ENCODE assay signal across 8 mouse cellular contexts in genomic region chr16:4938989-4939388, GRCm38 (mm10). TPM values are rescaled to one million over a fixed set of nuclear protein-coding genes. Genes with fewer than 3 reads are reported as not detected.
DNase-seq lines count a peak whose midpoint lies in the region; ATAC-seq lines count a peak whose summit lies in the region.

No protein-coding gene starts in this region.

- H3K9me3 ChIP-seq in forebrain, embryonic 10.5 days, result no peaks in the 10 kb centered on the region
- H3K9me3 ChIP-seq in heart, embryonic 16.5 days (replicated peaks; ENCODE audit: control insufficient read depth, low read length), result no peaks in the 10 kb centered on the region
- no peaks in the 10 kb centered on the region for H3K9me3 ChIP-seq in liver, embryonic 15.5 days (replicated peaks)
- H3K9me3 ChIP-seq in neural tube, embryonic 12.5 days, result no peaks in the 10 kb centered on the region

- peaks cover 84% of the 10 kb centered on the region for H3K36me3 ChIP-seq in forebrain, embryonic 10.5 days (replicated peaks)
- peaks cover 41% of the 10 kb centered on the region for H3K36me3 ChIP-seq in heart, embryonic 16.5 days (ENCODE audit: control insufficient read depth, insufficient read depth)
- peaks cover 69% of the 10 kb centered on the region for H3K36me3 ChIP-seq in liver, embryonic 15.5 days (replicated peaks)
- peaks cover 75% of the 10 kb centered on the region for H3K36me3 ChIP-seq in neural tube, embryonic 12.5 days

- under 1% methylated on average over 28 of the region's 28 CpGs for WGBS in forebrain, embryonic 10.5 days
- WGBS in heart, embryonic 16.5 days, result under 1% methylated on average over 28 of the region's 28 CpGs
- under 1% methylated on average over 28 of the region's 28 CpGs for WGBS in liver, embryonic 15.5 days (ENCODE audit: insufficient replicate concordance)
- WGBS in neural tube, embryonic 12.5 days, result under 1% methylated on average over 28 of the region's 28 CpGs

- H3K27me3 ChIP-seq in forebrain, embryonic 10.5 days (ENCODE audit: poor library complexity, severe bottlenecking), result no peaks in the 10 kb centered on the region
- no peaks in the 10 kb centered on the region for H3K27me3 ChIP-seq in heart, embryonic 16.5 days (ENCODE audit: control insufficient read depth, insufficient read depth, low read length)
- H3K27me3 ChIP-seq in liver, embryonic 15.5 days, result no peaks in the 10 kb centered on the region
- no peaks in the 10 kb centered on the region for H3K27me3 ChIP-seq in neural tube, embryonic 12.5 days (replicated peaks)

- H3K4me2 ChIP-seq in heart, embryonic 16.5 days (ENCODE audit: low read depth, low read length), result peak overlapping the region; percentile 90
- H3K4me2 ChIP-seq in liver, embryonic 15.5 days, result peak overlapping the region; percentile 97
- H3K4me2 ChIP-seq in neural tube, embryonic 12.5 days (replicated peaks), result peak overlapping the region; percentile 98

- H3K9ac ChIP-seq in heart, embryonic 16.5 days (ENCODE audit: low read length), result peak overlapping the region; percentile 93
- H3K9ac ChIP-seq in liver, embryonic 15.5 days, result peak overlapping the region; percentile 74
- peak overlapping the region; percentile 85 for H3K9ac ChIP-seq in neural tube, embryonic 12.5 days

- H3K27ac ChIP-seq in forebrain, embryonic 10.5 days, result peak overlapping the region; percentile 90
- H3K27ac ChIP-seq in heart, embryonic 16.5 days (ENCODE audit: low read length), result peak overlapping the region; percentile 83
- H3K27ac ChIP-seq in liver, embryonic 15.5 days (replicated peaks), result peak overlapping the region; percentile 76
- H3K27ac ChIP-seq in neural tube, embryonic 12.5 days, result peak overlapping the region; percentile 65; the same call in 1 of the 2 replicates

- peak; percentile 93 for DNase-seq in c-Kit-positive CD71-negative TER-119-negative erythroid progenitor cells, embryonic 14.5 days (ENCODE audit: low read depth)
- DNase-seq in forebrain, embryonic 10.5 days (ENCODE audit: extremely low spot score, low spot score), result peak; percentile 95
- DNase-seq in kidney, postnatal 36 days, result peak; percentile 98 to 99
- DNase-seq in telencephalon, adult 2 months (ENCODE audit: low read depth, low spot score), result peak; percentile 89

- peak; percentile 97 for ATAC-seq in CD4-positive, CD25-positive, alpha-beta regulatory T cell, adult 4 months
- ATAC-seq in heart, embryonic 16.5 days (replicated peaks; ENCODE audit: extremely low read depth, insufficient read depth, low FRiP score), result peak; percentile 96
- peak; percentile 84 for ATAC-seq in liver, embryonic 15.5 days (ENCODE audit: insufficient read depth)
- ATAC-seq in neural tube, embryonic 12.5 days (ENCODE audit: low FRiP score, low read depth), result peak; percentile 95

- peaks cover 22% of the 10 kb centered on the region for H3K4me1 ChIP-seq in forebrain, embryonic 10.5 days
- H3K4me1 ChIP-seq in heart, embryonic 16.5 days (ENCODE audit: control insufficient read depth, insufficient read depth, low read length), result peaks cover 13% of the 10 kb centered on the region
- H3K4me1 ChIP-seq in liver, embryonic 15.5 days (replicated peaks), result peaks cover 24% of the 10 kb centered on the region
- peaks cover 13% of the 10 kb centered on the region for H3K4me1 ChIP-seq in neural tube, embryonic 12.5 days

- peak overlapping the region; percentile 81 for H3K4me3 ChIP-seq in forebrain, embryonic 10.5 days
- H3K4me3 ChIP-seq in heart, embryonic 16.5 days (ENCODE audit: low read length), result peak overlapping the region; percentile 83
- peak overlapping the region; percentile 83 for H3K4me3 ChIP-seq in liver, embryonic 15.5 days (replicated peaks)
- peak overlapping the region; percentile 86 for H3K4me3 ChIP-seq in neural tube, embryonic 12.5 days

RNA-seq across cellular contexts. Expression of gene Nudt16l1, which starts 0.4 kb away (rescaled TPM):
- 100 to 1,000 TPM in 1 of 2 experiments, 10 to 100 TPM in 1; 92.1 to 106 TPM for polyA plus RNA-seq in CD4-positive, CD25-positive, alpha-beta regulatory T cell, adult 4 months (2017; shearing (Covaris generic))
- polyA plus RNA-seq in forebrain, embryonic 10.5 days (2016; fragmentation: Nextera tagmentation; extraction: Ambion mirVana), result 138 and 144 TPM in 2 replicates
- polyA plus RNA-seq in heart, embryonic 16.5 days (2015; fragmentation: Nextera tagmentation; extraction: Ambion mirVana), result 119 and 125 TPM in 2 replicates
- 49.0 and 50.2 TPM in 2 replicates for polyA plus RNA-seq in liver, embryonic 15.5 days (2015; fragmentation: Nextera tagmentation; extraction: Ambion mirVana)
- polyA plus RNA-seq in neural tube, embryonic 12.5 days (2016; fragmentation: Nextera tagmentation; extraction: Ambion mirVana), result 124 and 125 TPM in 2 replicates

RNA-seq across cellular contexts. Expression of gene Anks3, which starts 25.0 kb away (rescaled TPM):
- polyA plus RNA-seq in CD4-positive, CD25-positive, alpha-beta regulatory T cell, adult 4 months (2017; shearing (Covaris generic)), result 10 to 100 TPM; 41.4 to 64.3 TPM
- 47.9 and 49.3 TPM in 2 replicates for polyA plus RNA-seq in forebrain, embryonic 10.5 days (2016; fragmentation: Nextera tagmentation; extraction: Ambion mirVana)
- 34.8 and 36.6 TPM in 2 replicates for polyA plus RNA-seq in heart, embryonic 16.5 days (2015; fragmentation: Nextera tagmentation; extraction: Ambion mirVana)
- 14.8 and 18.5 TPM in 2 replicates for polyA plus RNA-seq in liver, embryonic 15.5 days (2015; fragmentation: Nextera tagmentation; extraction: Ambion mirVana)
- polyA plus RNA-seq in neural tube, embryonic 12.5 days (2016; fragmentation: Nextera tagmentation; extraction: Ambion mirVana), result 60.3 and 66.5 TPM in 2 replicates

RNA-seq across cellular contexts. Expression of gene Mgrn1, which starts 52.9 kb away (rescaled TPM):
- polyA plus RNA-seq in CD4-positive, CD25-positive, alpha-beta regulatory T cell, adult 4 months (2017; shearing (Covaris generic)), result 10 to 100 TPM; 35.2 to 58.5 TPM
- 66.2 and 66.3 TPM in 2 replicates for polyA plus RNA-seq in forebrain, embryonic 10.5 days (2016; fragmentation: Nextera tagmentation; extraction: Ambion mirVana)
- 128 and 132 TPM in 2 replicates for polyA plus RNA-seq in heart, embryonic 16.5 days (2015; fragmentation: Nextera tagmentation; extraction: Ambion mirVana)
- polyA plus RNA-seq in liver, embryonic 15.5 days (2015; fragmentation: Nextera tagmentation; extraction: Ambion mirVana), result 25.4 and 30.9 TPM in 2 replicates
- 92.5 and 93.3 TPM in 2 replicates for polyA plus RNA-seq in neural tube, embryonic 12.5 days (2016; fragmentation: Nextera tagmentation; extraction: Ambion mirVana)

RNA-seq across cellular contexts. Expression of gene Sept12, which starts 58.7 kb away (rescaled TPM):
- polyA plus RNA-seq in CD4-positive, CD25-positive, alpha-beta regulatory T cell, adult 4 months (2017; shearing (Covaris generic)), result not detected
- not detected in 2 replicates for polyA plus RNA-seq in forebrain, embryonic 10.5 days (2016; fragmentation: Nextera tagmentation; extraction: Ambion mirVana)
- not detected in 2 replicates for polyA plus RNA-seq in heart, embryonic 16.5 days (2015; fragmentation: Nextera tagmentation; extraction: Ambion mirVana)
- polyA plus RNA-seq in liver, embryonic 15.5 days (2015; fragmentation: Nextera tagmentation; extraction: Ambion mirVana), result not detected in 2 replicates
- not detected in 2 replicates for polyA plus RNA-seq in neural tube, embryonic 12.5 days (2016; fragmentation: Nextera tagmentation; extraction: Ambion mirVana)

RNA-seq across cellular contexts. Expression of gene Ubald1, which starts 58.9 kb away (rescaled TPM):
- polyA plus RNA-seq in CD4-positive, CD25-positive, alpha-beta regulatory T cell, adult 4 months (2017; shearing (Covaris generic)), result 10 to 100 TPM; 19.3 to 21.6 TPM
- polyA plus RNA-seq in forebrain, embryonic 10.5 days (2016; fragmentation: Nextera tagmentation; extraction: Ambion mirVana), result 27.3 and 28.1 TPM in 2 replicates
- polyA plus RNA-seq in heart, embryonic 16.5 days (2015; fragmentation: Nextera tagmentation; extraction: Ambion mirVana), result 25.6 and 27.3 TPM in 2 replicates
- polyA plus RNA-seq in liver, embryonic 15.5 days (2015; fragmentation: Nextera tagmentation; extraction: Ambion mirVana), result 10.6 and 11.5 TPM in 2 replicates
- 41.9 and 45.0 TPM in 2 replicates for polyA plus RNA-seq in neural tube, embryonic 12.5 days (2016; fragmentation: Nextera tagmentation; extraction: Ambion mirVana)

Comparison
In these comparisons a context has a peak if more than half of its experiments do, and no peak if none do; other contexts are left out.
1. Peak in every context shown above with its lines: DNase-seq, ATAC-seq, H3K4me3 ChIP-seq and H3K27ac ChIP-seq.